Mouse (Mus musculus): ENCODE measurements around the gene 4921517D22Rik.

4921517D22Rik gene

GRCm38 (mm10) chr13:59661387-59661786 lies 32.5 kb downstream of the 4921517D22Rik start:
- no peak for DNase-seq (ENCODE audit: low read depth, low spot score)

DNA sequence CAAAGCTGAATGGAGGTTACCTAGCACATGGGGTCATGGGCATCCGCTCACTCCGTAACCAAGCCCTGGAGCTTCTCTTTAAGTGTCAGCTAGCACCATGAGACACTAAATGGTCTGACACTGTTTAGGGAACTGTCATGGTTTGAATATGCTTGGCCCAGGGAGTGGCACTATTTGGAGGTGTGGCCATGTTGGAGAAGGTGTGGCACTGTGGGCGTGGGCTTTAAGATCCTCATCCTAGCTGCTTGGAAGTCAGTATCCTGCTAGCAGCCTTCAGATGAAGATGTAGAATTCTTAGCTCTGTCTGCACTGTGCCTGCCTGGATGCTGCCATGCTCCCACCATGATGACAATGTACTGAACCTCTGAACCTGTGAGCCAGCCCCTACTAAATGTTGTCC lies 33.5 kb downstream of the 4921517D22Rik start:
- no peak for DNase-seq (ENCODE audit: low read depth, low spot score)

GRCm38 (mm10) chr13:59657781-59658180 lies 36.1 kb downstream of the 4921517D22Rik start:
- DNase-seq (ENCODE audit: low read depth, low spot score) = no peak

GRCm38 (mm10) chr13:59656975-59657388 lies 36.9 kb downstream of the 4921517D22Rik start:
- no peak for DNase-seq (ENCODE audit: low read depth, low spot score)

DNA sequence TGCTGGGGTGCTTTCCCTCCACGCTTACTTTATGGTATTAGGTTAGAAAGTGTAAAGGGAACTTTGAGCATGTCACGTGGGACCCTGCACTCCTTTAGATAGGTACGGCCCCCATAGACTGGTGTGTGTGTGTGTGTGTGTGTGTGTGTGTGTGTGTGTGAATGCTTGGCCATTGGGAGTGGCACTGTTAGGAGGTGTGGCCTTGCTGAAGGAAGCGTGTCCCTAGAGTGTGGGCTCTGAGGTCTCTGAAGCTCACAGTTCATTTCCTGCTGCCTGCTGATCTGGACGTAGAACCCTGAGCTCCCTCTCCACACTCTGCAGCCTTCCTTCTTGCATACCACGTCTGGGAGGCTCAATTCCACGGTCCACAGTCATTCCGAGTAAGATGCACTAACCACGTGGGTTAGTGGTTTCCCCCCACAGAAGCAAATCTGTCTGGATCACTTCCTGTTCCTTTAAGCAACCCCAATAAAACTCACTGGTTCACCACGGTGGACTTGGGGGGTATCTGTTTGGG lies 37.5 kb downstream of the 4921517D22Rik start:
- no peak for DNase-seq (ENCODE audit: low read depth, low spot score)

DNA sequence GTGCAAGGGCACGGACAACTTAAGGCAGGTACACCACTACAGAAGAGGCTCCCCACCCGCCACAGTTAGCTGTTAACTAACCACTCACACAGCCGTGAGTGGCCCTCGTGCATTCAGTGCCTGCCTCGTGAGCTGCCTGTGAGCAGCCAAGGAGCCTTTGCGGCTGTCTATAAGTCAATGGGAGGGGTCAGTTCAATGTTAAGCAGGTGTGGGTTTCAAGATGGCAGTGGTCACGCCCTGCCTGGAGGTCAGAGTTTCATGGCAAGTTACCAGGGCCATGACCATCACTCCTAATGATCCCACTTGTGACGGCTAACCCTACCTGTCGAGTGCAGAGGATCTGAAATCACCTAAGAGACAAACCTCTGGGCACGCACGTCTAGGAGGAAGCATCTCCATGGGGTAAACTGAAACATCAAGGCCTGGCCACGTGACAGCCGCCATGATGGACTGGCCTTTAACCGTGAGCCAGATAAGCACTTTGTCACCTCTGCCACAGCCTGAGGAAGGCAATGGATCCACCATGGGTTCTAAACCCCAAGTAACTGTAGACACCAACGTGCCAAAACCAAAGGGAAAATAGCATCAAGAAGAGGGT lies 38.1 kb downstream of the 4921517D22Rik start:
- DNase-seq (ENCODE audit: low read depth, low spot score) = no peak

- no peak for DNase-seq (ENCODE audit: low read depth, low spot score)
Observed at GRCm38 (mm10) chr13:59654465-59654864, 39.4 kb downstream of the 4921517D22Rik start.

GRCm38 (mm10) chr13:59653136-59653535 lies 40.8 kb downstream of the 4921517D22Rik start:
- no peak for DNase-seq (ENCODE audit: low read depth, low spot score)

GRCm38 (mm10) chr13:59652651-59653050 lies 41.3 kb downstream of the 4921517D22Rik start:
- no peak for DNase-seq (ENCODE audit: low read depth, low spot score)

- no peak for DNase-seq (ENCODE audit: low read depth, low spot score)
Observed at GRCm38 (mm10) chr13:59649781-59650180, 44.1 kb downstream of the 4921517D22Rik start.

DNA sequence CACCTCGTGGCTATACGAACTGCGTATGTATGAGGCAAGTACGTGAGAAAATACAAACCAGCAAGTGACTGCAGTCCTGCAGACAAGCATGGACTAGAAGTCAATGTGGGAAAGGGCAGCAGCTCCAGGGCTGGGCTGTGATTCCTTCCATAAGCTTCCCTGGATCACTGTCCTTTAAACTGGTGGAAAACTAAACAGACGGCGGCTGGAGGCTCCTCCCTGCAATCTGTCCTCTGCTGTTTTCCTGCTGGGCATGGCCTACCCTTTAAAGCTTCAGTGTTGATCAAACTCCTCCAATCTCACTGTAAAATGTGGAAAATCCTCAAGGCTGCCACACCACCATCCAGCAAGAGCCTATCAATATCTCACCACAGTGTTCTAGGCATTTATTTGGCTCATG lies 45.3 kb downstream of the 4921517D22Rik start:
- no peak for DNase-seq (ENCODE audit: low read depth, low spot score)

- DNase-seq (ENCODE audit: low read depth, low spot score) = no peak
Observed at GRCm38 (mm10) chr13:59647484-59647883, 46.4 kb downstream of the 4921517D22Rik start.

- DNase-seq (ENCODE audit: low read depth, low spot score) = no peak
Observed at GRCm38 (mm10) chr13:59646674-59647244, 47.1 kb downstream of the 4921517D22Rik start.

DNA sequence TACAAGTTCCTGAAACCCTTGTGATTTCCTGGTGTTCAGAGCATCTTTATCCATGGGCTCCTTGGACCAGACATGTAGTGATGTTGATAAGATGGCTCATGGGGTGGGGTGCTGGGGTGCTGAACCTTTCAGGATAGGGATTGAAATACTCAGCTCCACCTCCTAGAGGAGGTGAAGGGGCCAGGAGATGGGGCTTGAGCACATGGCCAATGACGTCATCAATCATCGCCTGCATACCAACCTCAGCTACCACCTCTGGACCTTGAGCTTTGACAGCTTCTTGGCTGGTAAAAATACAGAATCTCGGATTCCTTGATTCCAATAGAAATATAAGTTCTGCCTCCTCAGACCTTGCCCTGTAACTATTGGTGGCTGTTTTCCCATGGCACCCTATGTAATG lies 48.4 kb downstream of the 4921517D22Rik start:
- no peak for DNase-seq (ENCODE audit: low read depth, low spot score)

- DNase-seq (ENCODE audit: low read depth, low spot score) = no peak
Observed at GRCm38 (mm10) chr13:59642818-59643217, 51.1 kb downstream of the 4921517D22Rik start.

- DNase-seq (ENCODE audit: low read depth, low spot score) = peak; percentile 74
Observed at GRCm38 (mm10) chr13:59640178-59640440, 53.8 kb downstream of the 4921517D22Rik start.

DNA sequence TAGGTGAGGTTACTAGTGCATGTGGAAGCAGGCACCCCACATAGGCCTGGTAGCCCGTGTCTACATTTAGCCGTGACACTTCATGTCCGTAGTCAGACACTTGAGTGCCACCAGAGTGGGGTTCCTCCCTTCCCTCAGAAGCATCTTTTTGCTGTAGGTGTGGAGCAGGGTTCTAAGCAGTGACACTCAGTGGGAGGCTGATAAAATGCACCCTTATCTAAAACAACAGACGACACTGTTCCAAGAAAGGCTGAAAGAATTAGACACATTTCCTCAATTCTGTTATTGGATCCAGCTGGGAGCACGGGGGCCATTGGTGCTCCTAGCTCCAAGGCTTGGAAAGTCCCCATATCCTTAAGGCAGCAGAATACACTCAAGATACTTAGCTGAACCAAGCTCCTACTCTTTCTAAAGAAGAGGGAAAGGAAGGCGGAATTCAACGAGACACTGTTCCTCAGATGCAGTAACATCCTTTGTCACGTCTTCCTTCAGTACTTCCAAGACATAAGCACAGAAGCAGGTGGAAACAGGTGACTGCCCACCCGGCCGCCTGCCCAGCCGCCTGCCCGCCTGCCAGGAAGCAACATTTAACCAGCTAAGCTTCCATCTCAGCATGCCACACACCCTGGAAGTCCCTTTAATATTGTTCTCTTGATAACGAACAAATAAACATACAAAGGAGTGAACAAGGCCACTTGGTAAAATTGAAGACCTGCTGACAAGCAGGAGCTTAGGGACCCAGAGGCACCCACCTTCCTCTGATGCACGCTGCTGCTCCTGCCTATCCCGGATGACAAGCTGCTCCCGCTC lies 54.3 kb downstream of the 4921517D22Rik start:
- no peak for DNase-seq (ENCODE audit: low read depth, low spot score)

DNA sequence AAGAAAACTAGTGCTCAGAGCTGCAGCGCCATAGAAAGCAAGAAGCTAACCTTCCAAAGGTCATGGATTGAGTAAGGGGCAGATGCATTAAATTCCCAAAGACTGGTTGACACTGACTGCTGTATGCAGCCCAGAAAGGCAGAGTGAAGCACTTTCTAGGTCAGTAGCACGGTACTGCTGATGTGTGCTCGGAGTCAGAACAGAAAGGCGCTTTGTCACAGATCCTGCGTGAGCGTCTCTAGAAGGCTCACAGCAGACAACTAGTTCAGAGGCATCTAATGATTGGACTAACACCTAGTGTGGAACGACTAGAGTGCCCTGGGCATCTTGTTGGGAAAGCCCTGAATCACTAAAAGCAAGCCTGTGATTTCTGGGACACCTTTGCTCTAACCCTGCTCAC lies 56.1 kb downstream of the 4921517D22Rik start:
- no peak for DNase-seq (ENCODE audit: low read depth, low spot score)
